Mouse (Mus musculus) liver, adult (tissue): Measurements from ENCODE around the gene Slc8a2.

ENCODE experiments used
- GATA4 ChIP-seq: IDR thresholded peaks from 2 replicates; pipeline ENCODE4 v1.6.1; 2014; ENCODE audit warnings: mild to moderate bottlenecking, low read length; ENCODE audit not compliant: insufficient replicate concordance

The Slc8a2 gene

GRCm38 (mm10) chr7:16208781-16209665, 79.4 kb downstream of the Slc8a2 start:
- TF ChIP-seq GATA4: no peak
